Mouse (Mus musculus): ENCODE measurements around the gene Wbp11. TPM values are rescaled to one million over a fixed set of nuclear protein-coding genes. Genes with fewer than 3 reads are reported as not detected.

Gene Wbp11
- 10 to 100 TPM; 57.8 to 58.8 TPM for polyA plus RNA-seq (2017; shearing (Covaris generic))

DNA sequence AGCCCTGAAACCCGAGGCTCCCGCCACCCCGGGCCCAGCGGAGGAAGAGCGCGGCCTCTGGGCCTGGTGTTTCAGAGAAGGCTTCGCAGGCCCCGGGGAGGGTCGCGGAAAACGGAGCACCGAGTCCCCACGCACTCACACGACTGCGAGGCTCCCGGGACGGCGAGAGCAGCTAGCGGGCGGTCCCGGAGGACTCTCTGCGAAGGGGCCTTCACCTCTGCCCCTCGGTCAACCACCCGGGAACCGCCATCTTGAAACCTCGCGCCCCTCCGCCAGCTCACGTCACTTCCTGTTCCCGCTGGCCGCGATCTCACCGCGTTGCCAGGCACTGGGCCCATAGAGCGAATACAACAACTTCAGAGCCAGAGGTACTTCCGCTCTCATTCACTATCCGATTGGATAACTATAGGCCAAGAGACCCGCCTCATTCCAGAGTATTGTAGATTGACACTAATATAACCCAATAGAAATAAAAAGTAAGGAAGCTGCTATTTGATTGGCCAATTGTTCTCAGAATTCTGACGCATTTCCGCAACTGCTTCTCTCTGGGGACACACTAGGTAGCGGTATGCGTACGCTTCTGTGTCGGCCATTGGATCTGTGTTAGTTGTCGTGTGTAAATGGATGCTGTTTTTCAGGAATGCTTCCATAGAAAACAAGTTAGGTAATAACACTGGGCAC lies at the start of gene Wbp11:
TSS of gene Wbp11 (minus strand) at position 353 of the 681 bp plus-strand sequence.
- peak; percentile 98 for ATAC-seq

DNA sequence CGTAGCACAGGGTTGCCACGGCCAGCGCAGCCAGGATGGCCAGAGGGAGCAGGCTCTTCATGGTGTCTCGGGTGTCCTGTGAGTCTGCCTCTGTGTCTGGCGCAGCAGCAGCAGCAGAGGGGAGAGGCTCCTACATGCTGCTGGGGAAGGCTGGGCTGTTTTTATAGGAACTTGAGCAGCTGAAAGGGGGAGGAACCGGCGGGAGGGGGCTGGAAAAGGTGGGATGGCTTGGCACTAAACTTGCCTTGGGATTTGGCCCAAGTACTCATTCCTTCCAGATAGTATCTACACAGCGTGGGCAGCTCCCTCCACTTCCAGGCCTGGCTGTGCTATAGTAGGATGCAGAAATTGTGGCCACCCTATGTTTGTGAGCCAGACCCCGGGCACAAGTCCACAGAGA lies 47.6 kb upstream of the Wbp11 start, which contains the start of gene Mgp:
TSS of gene Mgp (minus strand) at position 154 of the 400 bp plus-strand sequence.
- no peak for ATAC-seq

DNA sequence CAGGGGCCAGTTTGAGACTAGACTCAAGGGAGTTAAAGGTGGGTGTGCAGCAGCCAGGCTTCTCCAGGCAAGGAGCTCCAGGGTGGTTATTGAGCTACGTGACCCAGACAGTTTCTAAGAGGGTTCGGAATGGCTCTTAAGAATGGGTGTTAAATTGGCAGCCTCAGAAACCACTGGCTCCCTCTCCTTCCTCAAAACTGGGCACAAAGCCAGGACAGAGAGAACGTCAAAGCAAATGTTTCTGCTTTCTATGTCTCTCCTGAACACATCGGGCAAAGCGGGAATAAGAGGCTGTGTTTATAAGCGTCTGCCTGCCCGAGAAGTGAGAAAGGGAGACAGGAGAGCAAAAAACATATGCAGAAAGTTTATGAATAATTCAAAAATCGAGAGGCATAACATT lies 46.6 kb upstream of the Wbp11 start:
- ATAC-seq, result no peak

DNA sequence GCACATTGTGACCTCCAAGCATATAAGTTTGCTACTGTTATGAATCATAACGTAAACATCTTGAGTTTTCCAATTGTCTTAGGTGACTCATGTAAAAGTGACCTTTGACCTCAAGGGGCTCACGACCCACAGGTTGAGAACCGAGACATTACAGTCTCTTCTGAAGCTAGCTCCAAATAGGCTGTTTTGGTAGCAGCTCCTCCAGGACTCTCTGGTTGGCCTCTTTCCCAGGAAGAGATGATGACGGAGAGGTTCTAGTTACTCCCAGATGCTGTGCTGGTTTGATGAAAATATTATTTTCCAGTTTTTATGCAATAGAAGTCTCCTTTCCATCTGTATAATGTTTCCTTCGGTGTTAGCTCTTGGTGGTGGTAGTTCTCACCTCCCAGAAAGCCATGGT lies 40.9 kb upstream of the Wbp11 start:
- no peak for ATAC-seq

DNA sequence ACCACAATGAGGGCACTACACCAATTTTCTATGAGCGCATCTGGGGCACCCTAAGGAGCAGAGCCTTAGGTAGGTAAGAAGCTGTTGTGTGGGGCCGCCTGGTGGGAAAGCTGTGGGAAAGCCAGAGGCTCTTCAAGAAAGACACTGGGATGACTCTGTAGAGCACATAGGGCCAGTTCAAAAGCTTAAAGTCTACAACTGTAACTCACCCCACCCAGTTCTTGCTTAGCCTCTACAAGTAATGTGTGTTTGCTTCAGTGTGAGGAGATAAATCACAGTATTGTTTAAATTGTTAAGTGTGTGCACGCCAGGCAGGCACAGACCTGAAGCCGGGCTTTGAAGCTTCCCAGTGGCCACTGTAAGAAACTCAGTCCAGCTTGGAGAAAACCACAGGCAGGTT lies 38.1 kb upstream of the Wbp11 start:
- no peak for ATAC-seq

DNA sequence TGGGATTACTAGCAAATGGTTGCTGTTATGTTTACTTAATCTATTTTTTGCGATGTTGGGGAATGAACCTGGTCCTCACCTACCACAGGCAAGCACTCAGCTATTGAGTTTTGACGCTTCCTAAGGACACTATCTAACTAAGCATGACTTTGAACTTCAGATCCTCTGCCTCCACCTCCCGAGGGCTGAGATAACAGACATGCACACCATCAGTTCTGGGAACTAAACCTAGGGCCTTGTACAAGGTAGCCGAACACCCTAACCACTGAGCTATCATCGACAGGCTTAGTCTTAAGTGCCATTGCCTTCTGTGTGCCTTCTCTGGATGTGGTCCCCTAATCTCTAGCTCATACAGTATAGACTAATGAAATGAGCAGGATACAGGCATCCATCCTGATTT lies 37.3 kb upstream of the Wbp11 start:
- no peak for ATAC-seq

DNA sequence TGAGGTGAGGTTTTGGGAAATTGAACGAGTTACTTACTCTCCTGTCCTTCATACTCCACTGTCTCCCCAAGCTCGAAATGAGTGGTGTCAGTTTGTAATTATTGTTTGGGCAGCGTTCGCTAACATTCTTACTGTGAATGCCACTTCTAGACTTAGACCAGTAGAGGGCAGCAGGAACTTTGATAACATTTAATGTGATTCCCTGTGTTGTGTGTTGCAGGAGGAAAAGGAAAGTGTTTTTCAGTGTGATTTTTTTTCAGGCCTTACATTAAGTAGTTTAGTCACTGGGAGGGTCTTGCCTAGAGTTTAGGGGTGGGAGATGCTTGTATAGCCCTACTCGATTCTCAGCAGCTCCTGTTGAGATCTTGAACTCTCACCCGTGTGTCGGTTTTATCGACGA lies 33.0 kb upstream of the Wbp11 start:
- ATAC-seq, result peak; percentile 28

DNA sequence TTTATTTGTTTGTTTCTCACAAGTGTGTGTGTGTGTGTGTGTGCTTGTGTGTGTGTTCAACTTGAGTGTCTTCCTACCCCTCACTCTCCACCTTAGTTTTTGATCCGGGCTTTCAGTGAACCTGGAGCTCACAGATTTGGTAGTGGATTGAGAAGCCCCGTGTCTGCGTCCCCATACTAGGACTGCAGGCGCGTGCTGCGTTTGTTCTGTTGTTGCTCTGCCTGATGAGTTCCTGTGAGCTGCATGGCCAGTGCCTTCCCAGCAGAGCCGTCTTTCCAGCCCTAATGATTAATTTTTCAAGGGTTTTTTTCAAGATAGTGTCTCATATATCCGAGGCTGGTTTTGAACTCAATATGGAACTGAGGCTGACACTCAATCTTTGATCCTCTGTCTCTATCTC lies 30.4 kb upstream of the Wbp11 start:
- no peak for ATAC-seq

DNA sequence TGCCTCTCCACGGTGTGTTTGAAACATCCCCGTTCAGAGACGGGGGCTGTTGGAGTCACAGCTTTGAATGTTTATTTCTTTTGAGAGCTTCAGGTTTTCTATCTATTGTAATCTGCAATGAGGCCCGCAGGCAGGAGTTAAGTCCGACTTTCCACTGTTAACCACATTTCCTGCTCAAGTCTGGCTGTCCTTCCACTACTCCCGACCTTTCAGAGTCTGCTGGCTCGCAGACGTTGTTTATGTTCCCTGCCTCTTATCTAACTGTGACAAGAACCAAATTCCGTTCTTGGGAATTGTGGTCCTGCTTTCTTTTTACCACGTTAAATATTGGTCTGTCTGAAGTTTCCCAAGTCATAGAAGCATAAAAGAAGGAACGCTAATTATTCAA lies 29.8 kb upstream of the Wbp11 start:
- ATAC-seq, result no peak

DNA sequence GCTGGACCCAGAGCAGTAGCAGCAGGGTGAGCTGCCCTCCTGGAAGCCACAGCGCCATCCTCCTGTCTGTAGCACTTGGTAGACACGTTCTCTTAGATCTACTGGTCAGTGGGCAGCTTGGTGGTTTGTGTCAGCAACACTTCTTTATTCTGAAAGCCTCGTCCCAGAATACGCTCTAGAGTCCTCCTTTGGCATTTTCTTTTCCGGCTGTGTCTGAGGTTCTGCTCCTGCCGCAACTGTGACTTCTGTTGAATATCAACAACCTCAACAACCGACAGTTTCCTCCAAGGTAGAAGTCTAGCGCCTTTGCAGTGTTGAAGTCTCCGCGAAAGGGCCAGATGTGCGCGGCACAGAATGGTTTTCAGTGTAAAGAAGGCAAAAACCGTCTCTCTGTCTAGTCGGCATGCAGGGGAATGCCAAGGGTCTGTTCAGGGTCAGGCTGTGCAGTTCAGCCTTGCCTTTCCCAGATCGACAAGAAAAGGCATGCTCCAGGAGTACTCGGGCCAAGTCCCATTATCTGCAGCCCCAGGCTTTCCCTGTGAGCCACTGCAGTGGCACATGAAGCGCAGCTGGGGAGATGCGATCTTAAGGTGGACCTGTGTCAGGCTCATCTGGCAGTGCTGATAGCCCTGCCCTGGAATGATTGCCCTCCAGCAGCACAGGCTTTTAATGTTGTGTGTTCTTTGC lies 29.3 kb upstream of the Wbp11 start, which contains the start of gene Art4:
TSS of gene Art4 (minus strand) at position 548 of the 687 bp plus-strand sequence.
- ATAC-seq, result no peak

DNA sequence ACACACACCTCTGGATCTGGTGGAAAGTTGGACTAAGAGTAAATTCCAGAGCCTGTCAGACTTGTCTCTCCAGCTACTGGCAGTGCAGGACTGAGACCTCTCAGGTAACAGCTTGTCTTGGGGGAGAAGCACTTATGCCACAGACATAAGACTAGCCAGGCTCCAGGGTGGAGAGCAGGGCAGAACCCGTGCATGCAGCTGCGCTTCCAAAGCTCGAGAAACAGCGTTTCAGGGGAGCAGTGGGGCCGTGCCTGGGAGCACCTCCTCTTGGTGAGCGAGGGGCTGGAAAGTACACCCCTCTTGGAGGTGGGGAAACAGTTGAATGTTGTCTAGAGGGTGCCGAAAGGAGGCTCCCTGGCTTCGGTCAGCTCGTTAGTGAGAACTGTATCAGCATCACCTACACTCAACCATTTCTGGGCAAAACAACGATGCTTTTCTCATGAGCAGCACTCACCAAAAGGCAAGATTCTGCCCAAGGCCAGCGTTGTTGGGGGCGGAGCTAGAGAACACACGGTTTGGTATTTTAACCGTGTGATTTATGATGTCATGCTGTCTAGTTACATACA lies 28.1 kb upstream of the Wbp11 start:
- ATAC-seq, result peak; percentile 47

DNA sequence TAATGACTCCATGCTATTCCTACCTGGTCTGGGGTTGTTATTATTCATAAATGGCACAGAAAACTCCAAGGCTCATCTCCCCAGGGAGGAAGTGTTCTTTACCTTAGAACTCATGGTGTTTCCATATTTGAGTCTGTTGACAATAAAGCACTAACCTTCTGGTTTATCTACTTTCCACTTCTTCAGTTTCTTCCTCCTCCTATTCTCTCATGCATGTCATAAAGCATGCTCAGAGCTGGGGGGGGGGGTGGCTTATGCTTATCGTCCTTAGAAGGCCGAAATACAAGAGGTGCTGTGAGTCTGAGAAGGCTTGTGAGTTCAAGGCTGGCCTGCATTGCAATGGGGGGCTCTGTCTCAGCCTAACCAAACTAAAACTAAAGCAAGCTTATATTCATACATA lies 27.1 kb upstream of the Wbp11 start:
- no peak for ATAC-seq

DNA sequence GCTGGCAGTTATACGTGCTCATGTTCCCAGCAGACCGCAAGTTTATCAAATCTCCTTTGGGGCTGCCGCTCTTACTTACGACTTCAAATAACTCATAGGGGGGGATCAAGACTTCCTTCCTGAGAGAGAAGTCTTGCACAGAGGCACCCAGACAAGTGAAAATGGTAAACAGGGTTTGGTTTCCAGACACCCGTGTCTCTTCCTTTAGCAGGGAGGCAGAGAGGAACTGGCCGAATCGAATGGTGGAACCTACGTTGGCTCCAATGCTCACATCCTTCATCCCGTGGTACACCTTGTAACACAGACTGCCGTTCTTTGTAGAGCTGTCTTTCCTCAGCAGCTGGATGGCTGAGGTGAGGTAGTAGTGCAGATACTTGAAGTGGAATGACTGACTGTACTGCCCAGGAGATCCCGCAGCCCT lies 26.3 kb upstream of the Wbp11 start:
- peak; percentile 45 for ATAC-seq

DNA sequence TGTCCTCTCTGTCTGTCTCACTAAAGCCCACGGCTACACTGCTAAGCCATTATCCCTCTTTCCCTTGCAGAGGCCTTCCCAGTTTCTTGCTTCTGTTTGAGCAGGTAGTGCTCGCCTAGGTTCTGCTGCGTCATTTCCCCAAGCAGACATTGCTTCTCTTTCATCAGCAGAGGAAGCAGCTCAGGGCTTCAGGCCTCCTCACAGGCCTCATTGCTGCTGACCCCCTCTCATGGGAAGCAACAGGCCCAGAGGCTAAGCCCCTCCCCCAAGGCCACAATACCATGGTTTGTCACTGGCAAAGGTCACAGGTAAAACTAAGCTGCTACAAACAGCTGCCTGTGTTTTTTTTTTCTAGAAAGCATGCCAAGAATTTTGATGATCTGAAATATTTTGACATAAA lies 24.7 kb upstream of the Wbp11 start:
- ATAC-seq, result no peak

DNA sequence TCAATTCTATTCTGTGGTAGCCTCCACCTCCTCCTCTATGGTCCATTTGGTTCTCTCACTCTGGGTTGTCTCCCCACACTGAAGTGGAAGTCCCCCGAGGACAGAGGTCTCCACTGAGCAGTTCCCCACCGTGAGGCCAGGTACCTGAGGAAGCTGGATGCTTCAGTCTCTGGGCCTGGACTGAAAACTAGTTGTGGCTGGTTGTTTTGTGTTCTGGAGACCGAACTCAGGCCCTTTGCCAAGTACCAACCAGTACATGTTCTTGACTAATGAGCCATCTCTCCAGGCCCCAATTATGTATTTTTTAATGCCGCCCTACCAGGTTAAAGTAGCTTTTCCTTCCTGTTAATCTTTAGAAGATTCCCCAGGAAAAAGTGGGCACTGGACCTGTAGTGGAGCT lies 24.3 kb upstream of the Wbp11 start:
- ATAC-seq, result no peak

DNA sequence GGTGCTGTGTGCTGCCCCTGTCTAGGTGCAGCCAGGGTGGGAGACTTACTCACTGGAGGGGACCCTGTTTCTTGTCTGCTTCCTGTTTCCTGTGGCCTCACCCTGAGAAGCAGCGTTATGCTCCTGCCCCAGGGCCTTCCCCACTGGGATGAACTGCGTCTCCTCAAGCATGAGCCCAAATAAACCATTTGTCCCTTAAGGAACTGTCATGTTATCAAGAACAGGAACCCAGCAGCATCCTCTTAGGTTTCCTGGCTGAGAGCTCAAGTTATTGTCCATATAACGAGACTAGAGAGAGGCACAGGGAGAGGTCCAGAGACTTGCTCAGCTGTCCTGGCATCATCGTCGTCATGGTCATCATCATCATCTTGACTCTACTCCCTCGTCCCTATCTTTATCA lies 22.2 kb upstream of the Wbp11 start:
- no peak for ATAC-seq

DNA sequence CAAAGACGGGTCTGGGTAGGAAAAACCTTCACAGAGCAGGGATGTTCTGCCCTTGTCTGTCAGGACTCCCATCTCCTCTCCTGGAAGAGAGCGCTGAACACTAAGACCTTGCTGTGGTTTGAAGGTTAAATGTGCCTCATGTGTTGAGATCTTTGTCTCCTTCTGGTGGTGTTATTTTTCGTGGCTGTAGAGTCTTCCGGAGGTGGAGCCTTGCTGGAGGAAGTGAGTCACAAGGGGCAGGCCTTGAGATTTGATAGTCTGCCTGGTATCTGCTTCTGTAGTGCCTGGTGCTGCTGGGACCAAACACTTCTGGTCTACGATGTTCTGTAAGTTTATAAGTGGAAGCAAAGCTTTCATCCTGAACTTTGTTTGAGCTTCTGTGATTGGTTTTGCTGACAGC lies 20.9 kb upstream of the Wbp11 start:
- peak; percentile 48 for ATAC-seq

DNA sequence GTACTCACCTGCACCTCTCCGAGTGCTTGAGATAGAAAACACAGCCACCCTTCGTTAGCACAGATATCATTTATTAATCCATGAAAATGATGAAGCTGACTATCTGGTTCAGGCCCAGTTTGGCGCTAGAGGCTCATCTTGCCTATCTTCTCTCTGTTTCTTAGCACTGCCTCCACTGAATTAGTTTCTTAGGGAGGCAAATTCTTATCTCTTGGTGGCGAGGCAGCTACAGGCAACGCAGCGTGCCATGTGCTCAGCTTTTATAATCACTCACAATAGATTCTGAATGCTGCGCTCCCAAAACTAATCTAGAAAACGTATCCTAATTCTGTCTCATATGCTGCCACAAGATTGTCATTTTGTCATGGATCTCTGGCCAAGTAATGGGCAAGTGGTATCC lies 20.4 kb upstream of the Wbp11 start:
- ATAC-seq, result no peak

DNA sequence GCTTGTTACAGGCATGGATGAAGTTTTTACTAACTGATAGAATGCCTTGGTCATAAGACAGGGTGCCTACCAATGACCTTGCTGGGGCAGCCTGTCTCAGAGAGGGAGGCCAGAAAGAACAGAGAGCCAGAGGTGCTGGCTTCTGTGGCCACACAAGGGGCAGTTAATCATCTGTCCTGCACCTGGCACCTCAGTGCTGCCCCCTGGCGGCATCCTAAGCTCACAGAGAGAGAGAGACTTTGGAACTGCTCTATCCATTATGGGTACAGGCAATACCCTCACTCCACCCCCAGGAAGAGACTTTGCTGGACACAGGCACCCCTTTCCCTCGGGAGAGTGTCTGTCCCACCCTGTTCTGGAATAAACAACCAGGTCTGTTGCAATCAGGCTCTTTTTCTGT lies 19.8 kb upstream of the Wbp11 start:
- ATAC-seq, result peak; percentile 46

DNA sequence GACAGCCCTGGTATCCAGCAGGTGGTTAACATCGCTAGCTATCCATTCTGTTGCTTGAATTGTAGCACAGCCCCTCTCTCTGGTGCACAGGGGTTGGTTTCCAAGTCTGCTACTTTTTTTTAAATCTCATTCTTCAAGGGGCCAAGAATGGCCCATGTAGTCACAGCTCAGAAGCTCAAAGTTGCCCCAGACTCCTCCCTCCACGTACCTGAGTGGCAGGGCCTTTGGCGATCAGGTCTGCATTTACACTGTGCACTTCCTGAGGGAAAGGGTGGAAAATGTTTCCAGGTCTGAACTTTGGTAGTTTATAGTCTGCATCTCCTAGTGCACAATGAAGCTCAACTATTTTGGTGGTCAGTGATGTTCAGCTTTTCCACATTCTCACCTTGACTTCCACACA lies 19.2 kb upstream of the Wbp11 start:
- no peak for ATAC-seq

DNA sequence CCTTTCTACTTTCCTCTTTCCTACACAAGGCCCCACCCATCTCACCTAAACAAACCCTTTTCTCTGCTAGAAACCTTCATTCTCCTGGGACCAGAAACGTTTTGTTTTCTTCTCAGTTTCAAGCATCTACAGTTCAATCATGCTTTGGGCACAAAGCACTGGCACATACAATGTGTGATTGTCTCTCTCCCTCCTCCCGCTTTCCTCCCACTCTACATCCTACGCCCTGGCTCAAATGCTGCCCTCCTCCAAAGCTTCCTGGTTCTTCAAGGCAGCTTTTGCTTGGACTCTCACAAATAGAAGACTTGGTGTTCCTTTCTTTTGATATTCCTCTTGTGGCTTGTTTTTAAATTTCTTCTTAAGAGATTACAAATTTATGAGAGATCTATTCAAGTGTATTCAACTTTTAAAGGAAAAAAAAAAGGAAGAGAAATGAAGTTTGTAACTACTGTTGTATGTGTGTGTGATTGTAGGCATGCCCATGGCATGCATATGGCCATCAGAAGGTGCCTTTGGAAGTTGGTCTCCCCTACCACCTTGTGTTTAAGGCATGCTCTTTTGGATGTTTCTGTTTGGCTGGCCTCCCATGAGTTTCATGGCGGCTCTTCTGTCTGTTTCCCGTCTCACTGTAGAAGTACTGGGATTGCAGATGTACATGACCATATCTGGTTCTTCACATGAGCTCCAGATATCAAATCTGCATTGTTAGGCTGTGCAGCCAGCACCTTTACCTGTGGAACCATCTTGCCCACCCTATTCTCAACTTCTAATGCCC lies 17.9 kb upstream of the Wbp11 start:
- no peak for ATAC-seq

DNA sequence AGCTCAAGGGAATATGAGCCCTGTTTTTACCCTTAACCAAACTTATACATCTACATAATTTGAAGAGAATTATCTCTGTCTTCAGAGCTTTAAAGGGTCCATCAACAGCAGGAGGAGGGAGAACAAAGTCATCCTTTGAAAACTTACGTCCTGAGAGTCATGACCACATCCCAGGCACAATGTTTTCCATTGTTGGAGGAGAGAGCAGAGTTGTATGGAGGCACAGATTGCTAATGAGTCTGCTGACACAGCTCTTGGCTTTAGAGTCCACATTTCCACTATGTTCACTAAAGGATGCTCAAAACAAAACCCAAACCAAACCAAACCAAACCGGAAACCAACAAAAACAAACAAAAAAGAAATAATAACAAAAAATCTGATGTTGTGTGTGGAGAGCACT lies 16.9 kb upstream of the Wbp11 start:
- no peak for ATAC-seq

DNA sequence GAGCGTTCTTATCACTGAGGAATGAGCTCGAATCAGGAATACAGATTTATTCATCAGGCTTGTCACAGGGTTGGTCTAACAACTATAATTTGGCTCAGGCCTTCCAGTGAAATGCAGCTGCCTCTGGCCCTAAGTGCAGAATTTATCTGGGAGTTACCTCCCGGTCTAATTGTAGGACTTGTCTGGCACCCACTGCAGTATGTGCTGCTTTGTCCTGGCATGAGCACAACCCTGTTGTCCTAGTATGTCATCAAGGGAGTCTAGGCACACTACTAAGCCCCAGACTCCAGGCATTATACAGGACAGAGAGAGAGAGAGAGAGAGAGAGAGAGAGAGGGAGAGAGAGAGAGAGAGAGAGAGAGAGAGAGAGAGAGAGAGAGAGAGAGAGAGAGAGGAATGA lies 9.3 kb upstream of the Wbp11 start:
- ATAC-seq, result no peak
